Comparison of ENCODE assay signal across 15 mouse cellular contexts in the genomic region with DNA sequence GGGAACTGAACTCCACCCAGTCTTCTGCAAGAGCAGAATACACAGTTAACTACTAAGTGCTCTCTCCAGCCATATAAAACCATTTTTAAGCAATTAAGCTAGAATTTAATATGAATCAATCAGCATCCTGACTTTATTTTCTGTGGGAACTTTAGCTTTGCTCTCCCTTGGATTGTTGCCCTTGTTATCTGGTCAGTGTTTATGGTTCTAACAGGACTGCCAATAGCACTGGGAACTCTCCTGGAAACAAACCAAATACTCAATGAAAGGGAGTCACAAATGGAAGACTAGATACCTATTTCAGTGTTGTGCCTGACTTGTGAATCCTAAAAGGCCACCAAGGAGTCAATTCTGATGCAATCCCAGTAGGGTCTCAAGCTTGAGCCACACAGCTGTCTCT.
"Had no signal": no experiment of that assay in that cellular context is flagged by ENCODE, and none has a peak within 500 bp of the region (broad histone marks: within the 10 kb centered on the region; RNA-seq: fewer than 3 reads in every experiment).

No protein-coding gene starts in this region.

- H3K4me2 ChIP-seq: lung, embryonic 15.5 days; midbrain, embryonic 11.5 days; midbrain, embryonic 13.5 days; midbrain, embryonic 15.5 days; neural tube, embryonic 12.5 days; stomach, embryonic 15.5 days had no signal

- H3K4me3 ChIP-seq: lung, embryonic 15.5 days; megakaryocyte, embryonic 14.5 days; midbrain, embryonic 13.5 days; midbrain, embryonic 15.5 days; neural tube, embryonic 12.5 days; stomach, embryonic 15.5 days had no signal

- H3K9me3 ChIP-seq: lung, embryonic 15.5 days; midbrain, embryonic 13.5 days; midbrain, embryonic 15.5 days; neural tube, embryonic 12.5 days; stomach, embryonic 15.5 days had no signal

- H3K27me3 ChIP-seq: lung, embryonic 15.5 days; megakaryocyte, embryonic 14.5 days; midbrain, embryonic 13.5 days; midbrain, embryonic 15.5 days; neural tube, embryonic 12.5 days; stomach, embryonic 15.5 days had no signal

- ATAC-seq: lung, postnatal 0 days; midbrain, embryonic 13.5 days; midbrain, embryonic 15.5 days had no signal

- H3K36me3 ChIP-seq: lung, embryonic 15.5 days; midbrain, embryonic 13.5 days; midbrain, embryonic 15.5 days; neural tube, embryonic 12.5 days; stomach, embryonic 15.5 days had no signal

- DNase-seq: right cerebral cortex, postnatal 14 days; thymus, adult 2 months; thymus, postnatal 25 days; thymus, postnatal 4 days had no signal

- H3K27ac ChIP-seq: liver, embryonic 14.5 days; lung, embryonic 15.5 days; macrophage; midbrain, embryonic 13.5 days; midbrain, embryonic 15.5 days; neural tube, embryonic 12.5 days; stomach, embryonic 15.5 days; stomach, postnatal 0 days had no signal

- H3K9ac ChIP-seq: liver, embryonic 14.5 days; lung, embryonic 15.5 days; midbrain, embryonic 13.5 days; midbrain, embryonic 15.5 days; neural tube, embryonic 12.5 days; stomach, embryonic 15.5 days had no signal

- H3K4me1 ChIP-seq: midbrain, embryonic 13.5 days; midbrain, embryonic 15.5 days; neural tube, embryonic 12.5 days had no signal
